Mouse (Mus musculus) erythroblast, embryonic 14.5 days (primary cell): ENCODE data around the gene Irf3.

Source experiments
- GATA1 ChIP-seq: IDR thresholded peaks from 2 replicates; pipeline ENCODE4 v1.6.1; 2012; ENCODE audit warnings: low read length, inconsistent platforms, mixed read lengths
- TAL1 ChIP-seq: IDR thresholded peaks from 3 replicates; pipeline ENCODE4 v1.6.1; 2012; ENCODE audit warnings: low read length, inconsistent platforms, mixed read lengths

GRCm38 (mm10) chr7:44959874-44960511 lies 37.5 kb upstream of the Irf3 start:
- TF ChIP-seq TAL1 (no peak), GATA1 (no peak)
